Mouse (Mus musculus): ENCODE data around the gene Taar9.
"Not testable (repeated sequence)": the region's sequence is repeated elsewhere in the genome, so short reads cannot be mapped to it uniquely, and the experiment has no call there.

Gene Taar9

DNA sequence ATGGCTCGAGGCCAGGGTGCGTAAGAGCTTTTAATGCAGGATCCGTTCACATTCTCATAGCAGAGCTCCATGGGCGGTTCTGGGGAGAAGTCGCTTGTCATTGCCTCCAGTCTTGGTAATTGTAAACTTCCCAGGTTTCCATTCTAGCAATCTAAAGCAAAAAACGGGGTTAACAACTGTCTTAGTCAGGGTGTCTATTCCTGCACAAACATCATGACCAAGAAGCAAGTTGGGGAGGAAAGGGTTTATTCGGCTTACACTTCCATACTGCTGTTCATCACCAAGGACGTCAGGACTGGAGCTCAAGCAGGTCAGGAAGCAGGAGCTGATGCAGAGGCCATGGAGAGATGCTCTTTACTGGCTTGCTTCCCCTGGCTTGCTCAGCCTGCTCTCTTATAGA, at the start of gene Taar9:
Gene Taar9, minus strand, starts transcription at position 101 of the 400 bp plus-strand sequence.
- DNase-seq (ENCODE audit: low spot score in 2 of 2), result not testable (repeated sequence)

DNA sequence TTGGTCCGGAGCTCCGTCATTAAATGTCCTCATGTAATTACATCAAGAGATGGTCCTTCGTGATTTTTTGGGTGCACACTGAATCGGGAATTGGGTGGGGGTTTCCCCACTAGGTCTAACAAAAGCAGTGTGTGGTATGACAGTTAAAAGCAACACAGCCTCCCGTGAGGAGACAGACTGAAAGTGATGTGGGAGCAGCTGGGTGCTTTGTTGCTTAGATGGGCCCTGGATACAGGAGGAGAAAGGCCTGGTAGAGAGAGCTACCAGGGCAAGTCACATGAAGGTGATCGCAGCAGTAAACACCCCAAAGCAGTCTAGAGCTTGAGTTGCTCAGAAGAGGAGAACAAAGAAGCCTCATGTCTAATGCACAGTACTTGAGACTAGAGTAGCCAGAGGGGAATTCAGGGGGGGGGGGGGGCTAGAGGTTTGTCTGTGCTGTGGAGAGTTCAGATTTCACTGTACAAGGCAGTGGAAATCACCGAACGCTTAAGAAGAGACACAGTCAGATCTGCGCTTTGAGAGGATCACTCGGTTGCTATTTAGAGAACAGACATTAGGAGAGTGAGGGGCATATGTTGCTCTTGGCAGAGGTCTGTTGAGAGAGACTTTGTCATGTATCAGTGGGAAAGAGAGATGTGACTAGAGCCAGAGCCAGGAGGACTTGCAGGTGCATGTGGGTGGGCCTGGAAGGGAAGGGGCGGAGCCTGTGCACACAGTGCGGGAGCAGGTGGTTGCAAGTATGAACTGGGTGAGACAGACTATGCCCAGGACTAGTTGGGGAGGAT, 49.3 kb upstream of the Taar9 start:
- no peak for DNase-seq (ENCODE audit: low spot score in 2 of 2)

DNA sequence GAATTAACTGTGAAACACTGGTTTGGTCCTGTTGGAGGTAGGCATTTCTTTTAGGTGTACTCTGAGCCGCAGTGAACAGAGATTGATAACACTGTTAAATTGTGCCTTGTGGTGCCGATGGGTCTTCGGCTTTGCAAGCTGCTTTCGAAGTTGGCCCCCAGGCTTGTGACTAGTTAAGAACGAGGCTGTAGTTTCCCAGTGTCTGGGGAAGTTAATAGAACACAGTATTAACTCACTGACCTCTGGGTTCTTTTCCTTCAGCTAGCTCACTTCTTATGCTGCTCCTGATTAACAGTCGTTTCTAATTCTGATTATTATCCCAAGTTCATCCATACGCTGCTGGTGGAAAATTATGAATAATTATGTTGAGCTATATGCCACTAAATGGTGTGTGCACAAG, 40.8 kb upstream of the Taar9 start:
- no peak for DNase-seq (ENCODE audit: low spot score in 2 of 2)

DNA sequence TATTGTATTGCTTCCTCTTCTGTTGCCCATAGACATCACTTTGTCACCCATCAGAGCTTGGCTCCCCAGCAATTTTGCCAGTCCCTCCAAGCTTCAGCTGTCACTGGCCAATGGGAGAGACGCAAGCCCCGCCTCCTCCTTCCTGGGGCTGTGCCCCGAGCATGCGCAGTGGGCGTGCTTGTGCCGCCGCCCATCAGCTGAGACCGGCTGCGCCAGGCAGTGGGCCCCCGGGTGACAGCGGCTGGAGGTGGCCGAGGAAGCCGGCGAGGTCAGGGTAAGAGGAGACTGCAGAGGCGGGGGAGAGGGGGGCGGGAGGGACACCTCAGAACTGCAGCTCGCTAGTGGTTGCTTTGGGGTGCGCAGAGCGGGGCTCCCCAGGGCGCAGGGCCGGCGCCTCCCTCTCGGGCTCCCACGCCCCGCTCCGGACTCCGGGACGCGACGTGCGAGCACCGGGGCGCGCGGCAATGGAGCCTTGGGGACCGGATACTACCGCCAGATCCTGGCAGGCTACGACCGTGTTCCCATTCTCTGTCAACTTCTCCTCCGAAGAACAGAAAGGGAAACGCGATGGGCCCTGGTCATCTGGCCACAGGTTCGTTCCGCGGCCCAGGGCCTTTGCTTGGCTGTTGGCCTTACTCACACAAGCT, 39.9 kb upstream of the Taar9 start, which contains the start of gene Stx7:
Gene Stx7, plus strand, starts transcription at position 168 of the 647 bp plus-strand sequence.
- DNase-seq (ENCODE audit: low spot score in 2 of 2), result peak; percentile 79 to 92

DNA sequence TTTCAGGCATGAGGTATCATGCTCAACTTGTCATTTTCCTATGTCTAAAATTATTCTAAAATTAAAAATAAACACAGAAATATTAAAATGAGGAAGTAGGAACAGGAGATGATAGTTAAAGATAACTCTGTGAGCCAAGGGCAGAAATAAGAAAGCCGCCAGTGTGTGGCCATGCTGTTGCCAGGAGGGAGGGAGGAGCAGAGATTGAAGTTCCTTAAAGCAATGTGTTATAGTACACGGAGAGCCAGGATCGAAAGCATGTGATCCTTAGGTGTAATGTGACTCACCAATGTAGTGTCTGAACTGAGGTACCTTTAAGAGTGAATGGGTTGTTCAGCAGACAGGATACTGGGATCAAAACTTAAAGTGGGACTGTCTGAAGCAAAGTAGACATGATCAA, 33.4 kb upstream of the Taar9 start:
- DNase-seq (ENCODE audit: low spot score in 2 of 2), result no peak

DNA sequence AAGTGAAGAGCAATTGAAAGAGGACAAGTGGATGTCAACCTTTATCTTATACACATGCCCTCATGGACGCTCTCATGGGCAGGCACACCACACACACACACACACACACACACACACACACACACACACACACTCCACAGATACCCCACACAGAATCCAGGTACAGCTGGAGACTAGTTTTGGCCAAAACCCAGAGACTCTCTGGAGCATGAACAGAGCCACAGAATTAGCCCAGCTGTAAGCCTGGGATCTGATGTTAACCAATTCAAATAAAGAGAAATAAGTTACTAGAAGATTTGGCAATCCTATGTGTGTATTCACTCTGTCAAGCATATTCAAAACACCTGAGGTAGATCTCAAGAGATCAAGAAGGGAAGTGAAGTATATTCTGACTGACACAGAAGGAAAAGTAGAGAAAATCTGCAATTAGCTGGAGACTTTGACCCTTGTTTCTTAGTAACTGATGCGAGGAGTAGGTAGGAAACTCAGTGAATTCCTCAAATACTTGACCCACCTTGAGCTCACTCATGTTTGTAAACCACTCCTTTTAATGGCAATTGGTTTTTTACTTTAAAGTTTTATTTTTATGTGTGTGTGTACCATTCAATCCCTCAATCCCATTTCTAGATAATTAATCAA, 29.4 kb upstream of the Taar9 start:
- no peak for DNase-seq (ENCODE audit: low spot score in 2 of 2)

GRCm38 (mm10) chr10:24134071-24134645, 24.8 kb upstream of the Taar9 start:
- DNase-seq (ENCODE audit: low spot score in 2 of 2), result no peak

- DNase-seq (ENCODE audit: low spot score in 2 of 2), result no peak
Measured at GRCm38 (mm10) chr10:24133132-24133531, 23.8 kb upstream of the Taar9 start.

DNA sequence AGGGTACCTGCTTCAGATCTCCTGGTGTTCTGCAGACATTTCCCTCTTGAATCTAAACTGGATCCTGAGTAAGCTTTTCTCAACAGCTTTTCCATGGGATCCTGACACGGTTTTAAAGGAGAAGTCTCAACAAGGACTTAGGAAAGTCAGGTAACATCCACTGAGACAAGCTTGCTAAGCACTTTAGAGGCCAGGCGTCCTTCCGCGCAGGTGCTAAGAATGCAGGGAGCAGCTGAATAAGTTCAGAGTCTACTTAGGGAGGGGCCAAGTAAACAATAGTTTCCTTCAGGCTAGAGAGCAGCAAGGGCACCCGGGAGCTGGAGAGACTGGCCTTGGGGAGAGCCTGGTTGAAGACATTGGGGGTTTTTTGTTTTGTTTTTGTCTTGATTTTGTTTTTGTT, 22.9 kb upstream of the Taar9 start:
- no peak for DNase-seq (ENCODE audit: low spot score in 2 of 2)

GRCm38 (mm10) chr10:24131451-24132262, 22.3 kb upstream of the Taar9 start:
- peak in 1 of 2 experiments; percentile 70 for DNase-seq (ENCODE audit: low spot score in 2 of 2)

DNA sequence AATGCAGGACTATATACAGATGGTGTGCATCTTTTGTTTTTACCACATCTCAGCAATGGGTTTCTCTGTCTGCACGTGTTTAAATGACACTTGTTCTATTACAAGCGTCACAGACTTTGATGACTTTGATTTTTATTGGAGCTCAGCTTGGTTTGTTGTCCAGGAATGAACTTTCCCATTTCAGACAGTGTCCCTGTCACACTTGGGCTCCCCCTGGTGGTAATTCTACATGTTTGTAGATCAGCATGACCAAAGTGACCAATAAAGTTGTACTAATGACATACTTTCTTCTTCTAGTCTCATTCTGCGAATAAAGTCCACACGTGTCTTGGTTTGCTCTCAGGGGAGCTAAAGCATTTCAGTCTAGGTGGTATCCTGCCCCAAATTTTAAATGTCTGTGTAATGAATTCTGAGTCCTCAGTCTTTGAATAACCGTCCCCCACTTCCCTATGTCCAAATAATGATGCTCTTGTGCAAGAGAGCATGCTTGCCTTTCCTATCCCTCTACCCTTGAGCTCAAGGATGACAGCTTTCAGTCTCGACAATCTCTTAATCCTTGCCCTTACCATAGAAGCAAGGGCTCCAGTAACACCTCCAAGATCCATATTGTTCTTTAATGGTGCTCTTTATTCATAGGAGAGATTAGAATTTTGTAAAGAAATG, 1.9 kb upstream of the Taar9 start:
- DNase-seq (ENCODE audit: low spot score in 2 of 2), result peak in 1 of 2 experiments; percentile 19

GRCm38 (mm10) chr10:24108236-24108635, 1.1 kb downstream of the Taar9 start:
- no peak for DNase-seq (ENCODE audit: low spot score in 2 of 2)

- DNase-seq (ENCODE audit: low spot score in 2 of 2), result no peak
Measured at GRCm38 (mm10) chr10:24107747-24108146, 1.6 kb downstream of the Taar9 start.

GRCm38 (mm10) chr10:24103299-24103698, 6.0 kb downstream of the Taar9 start:
- DNase-seq (ENCODE audit: low spot score in 2 of 2), result not testable (repeated sequence)

GRCm38 (mm10) chr10:24101812-24102211, 7.5 kb downstream of the Taar9 start, which contains the start of gene Taar8c:
Gene Taar8c (minus strand): TSS chr10:24101912.
- DNase-seq (ENCODE audit: low spot score in 2 of 2), result not testable (repeated sequence)

DNA sequence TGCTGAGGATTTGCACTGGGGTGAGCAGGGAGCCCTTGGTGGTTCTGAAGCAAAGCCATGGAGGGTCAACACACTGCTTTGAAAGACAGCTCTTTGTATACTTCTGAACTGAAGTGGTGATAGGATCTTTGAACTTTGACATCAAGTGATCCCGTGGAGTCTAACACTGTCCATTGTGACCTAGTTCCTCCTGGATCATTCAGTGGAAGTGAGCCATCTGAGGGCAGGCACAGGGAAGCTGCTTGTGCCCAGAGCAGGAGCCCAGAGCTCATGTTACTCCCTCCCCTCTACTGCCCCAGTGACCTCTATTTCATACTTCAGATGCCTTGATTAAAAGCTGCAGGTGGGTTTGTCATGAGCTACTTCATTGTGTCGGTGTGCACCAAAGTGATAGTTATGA, 12.3 kb downstream of the Taar9 start:
- not testable (repeated sequence) for DNase-seq (ENCODE audit: low spot score in 2 of 2)

- no peak for DNase-seq (ENCODE audit: low spot score in 2 of 2)
Measured at GRCm38 (mm10) chr10:24092194-24092593, 17.1 kb downstream of the Taar9 start, which contains the start of gene Taar8b. Gene Taar8b (minus strand): TSS chr10:24092294.

DNA sequence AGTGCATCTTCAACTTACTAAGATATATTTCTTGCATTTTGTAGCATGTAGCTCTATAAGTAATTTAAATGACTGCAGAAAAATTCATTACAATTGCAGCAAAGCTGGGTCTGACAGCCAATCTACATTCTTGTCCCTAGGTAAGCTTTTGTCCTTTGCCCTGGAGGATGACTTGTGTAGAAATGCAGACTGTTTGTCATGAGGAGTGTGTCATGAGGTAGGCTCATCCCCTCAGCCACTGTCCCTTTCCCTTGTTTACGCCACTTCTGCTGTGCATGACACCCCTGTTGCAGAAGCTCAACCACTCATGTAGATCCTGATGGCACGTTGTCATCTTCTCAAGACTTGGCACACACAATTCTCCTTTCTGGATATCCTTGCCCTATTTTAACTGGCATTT, 22.2 kb downstream of the Taar9 start:
- no peak for DNase-seq (ENCODE audit: low spot score in 2 of 2)

DNA sequence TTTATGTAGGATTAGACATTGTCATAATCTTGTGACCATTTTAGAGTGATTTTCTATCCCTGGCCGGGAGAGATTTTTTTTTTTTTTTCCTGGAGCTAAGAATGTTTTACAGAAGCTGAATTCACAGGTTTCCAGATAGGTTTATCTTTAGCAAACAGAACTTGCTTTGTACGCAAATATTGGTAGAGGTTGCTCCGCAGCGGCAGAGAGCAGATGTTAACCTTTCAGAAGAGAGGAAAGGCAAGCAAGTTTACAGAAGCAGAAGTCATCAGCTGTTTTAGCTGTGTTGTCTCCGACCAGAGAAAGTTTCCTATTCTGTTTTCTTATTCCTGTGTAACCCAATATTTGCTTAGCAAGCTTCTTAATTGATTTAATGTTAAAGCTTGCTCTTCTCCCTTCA, 22.8 kb downstream of the Taar9 start:
- DNase-seq (ENCODE audit: low spot score in 2 of 2), result no peak

DNA sequence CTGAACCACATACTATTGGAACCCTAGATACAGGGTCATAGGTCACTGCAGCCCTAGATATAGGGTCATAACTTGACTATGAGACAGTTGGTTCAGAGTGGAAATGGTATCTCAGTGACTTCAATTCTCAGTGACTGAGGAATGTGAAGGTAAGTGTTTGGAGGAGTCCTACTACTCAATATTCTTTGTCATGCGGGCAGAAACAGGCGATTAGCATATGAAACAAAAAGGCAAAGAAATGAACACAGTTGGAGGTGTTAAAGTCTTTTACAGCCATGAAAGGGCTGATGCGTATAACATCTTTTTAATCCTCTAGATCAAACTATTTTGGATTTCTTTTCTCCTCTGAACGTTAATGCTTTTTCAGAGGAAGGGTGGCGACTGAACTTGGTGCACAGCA, 23.4 kb downstream of the Taar9 start:
- no peak for DNase-seq (ENCODE audit: low spot score in 2 of 2)

DNA sequence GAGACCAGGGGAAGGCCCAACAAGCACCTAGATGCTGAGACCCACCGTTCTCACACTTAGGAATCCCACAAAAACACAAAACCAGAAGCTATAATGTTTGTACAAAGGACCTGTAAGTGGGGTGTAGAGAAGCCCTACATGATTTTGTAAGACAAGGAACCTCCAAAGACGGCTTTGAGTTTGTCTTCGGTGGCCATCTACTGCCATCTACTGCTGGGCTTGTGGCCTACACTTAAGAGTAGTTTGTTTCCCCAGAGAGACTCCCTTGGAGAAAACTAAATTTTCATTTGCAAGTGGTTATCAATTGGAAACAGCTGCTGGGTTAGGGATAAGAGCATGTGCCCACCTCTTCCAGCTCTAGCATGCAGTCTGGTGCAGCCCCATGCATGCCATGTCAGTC, 29.2 kb downstream of the Taar9 start:
- DNase-seq (ENCODE audit: low spot score in 2 of 2), result peak in 1 of 2 experiments; percentile 45

Measured in left cerebral cortex, adult 9 months (tissue).